Mouse (Mus musculus) splenic B cell, adult 2 months (primary cell): Measurements from ENCODE around the gene Hist3h2a.

ENCODE experiments used
- DNase-seq: peaks from one replicate; pipeline ENCODE4 v3.0.0-alpha.2; 2011; ENCODE audit warnings: low read depth, low spot score
- H3K27me3 ChIP-seq: 2 replicates; pipeline ENCODE4 v1.6.1; 2012; ENCODE audit warnings: mild to moderate bottlenecking, low read length, moderate library complexity, mixed read lengths; ENCODE audit not compliant: control insufficient read depth, poor library complexity, insufficient read depth, severe bottlenecking
- H3K36me3 ChIP-seq: 2 replicates; pipeline ENCODE4 v1.6.1; 2012; ENCODE audit warnings: mild to moderate bottlenecking, low read length, moderate library complexity, mixed read lengths; ENCODE audit not compliant: control insufficient read depth, poor library complexity, insufficient read depth, severe bottlenecking

The Hist3h2a gene

DNA sequence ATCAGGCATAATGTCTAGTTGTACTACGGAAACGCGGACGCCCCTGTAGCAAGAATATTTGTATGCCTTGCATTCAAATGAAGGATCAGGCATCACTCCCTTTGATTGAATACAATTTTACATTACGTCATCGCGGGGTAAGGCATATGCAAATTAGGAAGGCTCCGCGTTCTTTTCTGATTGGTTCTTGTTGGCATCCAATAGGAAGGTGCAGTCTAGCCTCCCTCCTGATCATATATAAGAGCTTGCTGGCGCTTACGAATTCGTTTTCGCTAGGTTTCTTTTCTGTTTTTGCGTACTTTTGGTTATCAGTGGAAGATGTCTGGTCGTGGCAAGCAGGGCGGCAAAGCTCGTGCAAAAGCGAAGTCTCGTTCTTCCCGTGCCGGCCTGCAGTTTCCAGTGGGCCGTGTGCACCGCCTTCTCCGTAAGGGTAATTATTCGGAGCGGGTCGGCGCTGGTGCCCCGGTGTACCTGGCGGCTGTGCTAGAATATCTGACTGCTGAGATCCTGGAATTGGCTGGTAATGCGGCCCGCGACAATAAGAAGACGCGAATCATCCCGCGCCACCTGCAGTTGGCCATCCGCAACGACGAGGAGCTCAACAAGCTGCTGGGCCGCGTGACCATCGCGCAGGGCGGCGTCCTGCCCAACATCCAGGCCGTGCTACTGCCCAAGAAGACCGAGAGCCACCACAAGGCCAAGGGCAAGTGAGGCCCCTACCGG, at the start of gene Hist3h2a, which contains the start of gene Trim17:
Gene Hist3h2a, plus strand, starts transcription at position 266 of the 723 bp plus-strand sequence.
Gene Trim17, plus strand, starts transcription at position 266 of the 723 bp plus-strand sequence.
- DNase-seq = peak; percentile 96
- Histone ChIP-seq H3K36me3 (no peaks in the 10 kb centered on the region; the same call in 1 of the 2 replicates), H3K27me3 (no peaks in the 10 kb centered on the region)

DNA sequence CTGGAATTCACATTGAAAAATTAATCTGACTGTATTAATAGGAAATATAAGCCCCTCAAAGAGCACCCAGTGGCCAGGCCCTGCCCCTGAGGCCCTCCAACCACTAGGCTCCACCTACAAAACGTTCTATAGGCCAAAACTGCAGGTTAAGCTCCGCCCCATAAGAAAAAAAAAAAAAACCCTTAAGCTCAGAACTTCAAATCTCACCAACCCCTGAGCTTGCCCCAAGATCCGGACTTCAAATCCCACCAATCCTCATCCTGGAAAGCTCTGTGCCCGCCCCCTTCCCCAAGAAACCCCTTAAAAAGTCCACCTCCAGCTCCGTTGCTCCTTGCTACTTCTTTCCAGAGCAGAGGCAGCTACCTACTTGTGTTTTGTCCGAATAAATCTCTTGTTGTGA, 49.6 kb upstream of the Hist3h2a start:
- peak; percentile 54 for DNase-seq
- Histone ChIP-seq H3K27me3 (no peaks in the 10 kb centered on the region), H3K36me3 (peaks cover 5% of the 10 kb centered on the region; the same call in 1 of the 2 replicates)

DNA sequence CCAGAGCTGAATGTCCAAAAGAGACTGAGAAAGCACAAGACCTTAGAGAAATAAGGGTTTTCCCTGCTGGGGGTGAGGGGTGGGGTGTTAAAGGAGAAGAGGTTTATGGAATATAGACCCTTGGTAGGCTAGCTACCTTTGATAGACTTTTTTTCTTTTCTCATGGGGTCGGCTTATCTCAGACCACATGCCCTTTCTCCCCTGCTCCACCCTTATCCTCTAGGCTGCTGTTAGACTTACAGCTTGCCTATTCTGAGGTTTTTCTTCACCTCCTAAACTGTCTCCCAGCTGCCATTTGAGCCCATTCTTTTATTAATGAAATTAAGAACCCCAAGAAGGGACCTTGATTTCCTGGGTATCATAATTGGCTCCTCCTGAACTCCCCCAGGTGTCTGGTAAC, 40.7 kb upstream of the Hist3h2a start:
- DNase-seq = no peak
- no peaks in the 10 kb centered on the region for H3K27me3 ChIP-seq
- H3K36me3 ChIP-seq = no peaks in the 10 kb centered on the region

DNA sequence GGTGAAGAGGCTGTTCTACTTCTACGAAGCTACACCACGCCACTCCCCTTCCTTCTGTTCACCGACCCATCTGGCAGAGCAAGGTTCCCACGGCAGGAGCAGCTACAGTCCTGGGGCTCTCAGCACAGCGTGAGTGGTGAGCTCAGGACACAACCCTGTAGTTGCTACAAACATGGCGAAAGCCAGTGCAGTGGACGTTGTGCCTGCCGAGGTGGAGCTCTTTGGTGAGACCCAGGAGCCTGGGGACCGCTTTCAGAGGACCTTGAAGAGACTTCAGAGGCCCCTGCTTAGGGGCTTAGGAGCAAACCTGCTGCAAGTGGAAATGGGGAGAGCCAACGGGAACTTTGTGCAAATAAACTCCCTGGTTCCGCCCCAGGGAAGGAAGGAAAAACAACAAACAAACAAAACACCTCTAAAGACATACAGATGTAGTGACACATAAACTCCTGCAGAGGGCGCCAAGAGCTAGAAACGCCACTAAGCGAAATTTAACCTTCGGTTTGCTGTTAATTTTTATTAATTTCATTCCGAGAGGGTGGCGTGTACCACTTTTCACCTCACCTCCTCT, 39.9 kb upstream of the Hist3h2a start:
- no peaks in the 10 kb centered on the region for H3K27me3 ChIP-seq
- DNase-seq = peak; percentile 65
- H3K36me3 ChIP-seq = no peaks in the 10 kb centered on the region

DNA sequence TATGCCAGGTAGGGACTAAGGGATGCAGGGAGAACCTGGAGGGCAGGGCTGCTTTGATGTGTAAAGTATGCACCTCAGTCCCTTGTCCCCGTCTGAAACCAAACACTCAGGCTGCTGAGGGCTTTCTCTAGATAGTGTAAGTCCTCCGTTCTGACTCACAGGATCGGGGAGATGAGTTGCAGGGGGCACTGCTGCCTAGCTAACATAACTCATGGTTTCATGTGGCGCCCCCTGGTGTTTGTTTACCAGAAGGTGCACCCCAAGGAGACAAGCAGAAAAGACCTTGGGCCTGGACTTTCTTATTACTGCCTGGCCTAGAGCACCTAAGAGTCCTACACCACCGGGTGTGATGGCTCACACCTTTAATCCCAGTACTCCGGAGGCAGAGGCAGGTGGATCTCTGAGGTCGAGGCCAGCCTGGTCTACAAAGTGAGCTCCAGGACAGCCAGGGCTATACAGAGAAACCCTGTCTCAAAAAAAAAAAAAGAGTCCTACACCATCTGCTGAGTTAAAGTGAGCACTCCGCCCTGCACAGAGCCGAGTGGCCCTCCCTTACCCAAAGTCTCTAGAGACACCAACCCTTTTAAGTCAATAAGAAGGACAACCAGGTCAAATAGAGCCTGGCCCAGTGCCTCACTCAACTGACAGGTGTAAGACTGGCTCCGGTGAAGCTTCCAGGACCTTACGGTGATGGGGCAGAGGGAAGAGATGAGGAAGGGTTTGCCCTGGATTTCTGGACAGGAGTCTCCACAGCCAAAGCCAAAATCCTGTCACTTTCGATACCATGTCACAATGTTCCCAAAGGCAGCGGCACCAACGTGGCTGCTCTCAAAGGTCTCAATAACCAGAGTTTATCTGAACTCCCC, 37.4 kb upstream of the Hist3h2a start:
- H3K36me3 ChIP-seq = no peaks in the 10 kb centered on the region
- DNase-seq = peak; percentile 84
- no peaks in the 10 kb centered on the region for H3K27me3 ChIP-seq

DNA sequence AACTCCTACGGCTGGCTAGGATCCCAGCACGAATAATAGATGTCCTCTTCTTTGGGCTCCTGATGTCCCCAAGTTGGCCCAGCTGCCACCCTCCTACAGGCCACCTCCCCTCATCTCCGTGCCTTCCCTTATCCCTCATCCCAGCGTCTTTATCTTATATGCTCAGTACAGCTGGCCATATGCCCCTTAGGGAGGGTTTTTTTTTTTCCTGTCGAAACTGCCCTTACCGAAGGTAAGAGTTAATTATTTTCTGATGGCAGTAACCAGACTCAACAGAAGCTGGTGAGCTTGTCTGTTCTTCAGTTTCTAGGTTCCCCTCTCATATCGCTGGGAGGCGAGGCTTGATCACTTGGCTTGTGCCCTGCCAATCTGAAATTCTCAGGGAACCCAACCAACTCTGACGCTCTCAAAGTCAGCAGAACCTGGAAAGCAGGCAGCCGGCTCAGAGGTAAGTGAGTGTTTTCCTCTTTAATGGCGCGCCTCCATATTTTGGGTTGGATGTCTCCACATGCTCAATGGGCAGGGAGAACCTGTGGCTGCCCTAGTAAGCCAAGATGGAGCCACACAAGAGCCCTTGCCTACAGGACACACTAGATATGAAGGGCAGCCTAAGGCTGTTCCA, 36.6 kb upstream of the Hist3h2a start, which contains the start of gene Btnl10:
Gene Btnl10, plus strand, starts transcription at position 164 of the 622 bp plus-strand sequence.
- no peak for DNase-seq
- Histone ChIP-seq H3K27me3 (no peaks in the 10 kb centered on the region), H3K36me3 (no peaks in the 10 kb centered on the region)

DNA sequence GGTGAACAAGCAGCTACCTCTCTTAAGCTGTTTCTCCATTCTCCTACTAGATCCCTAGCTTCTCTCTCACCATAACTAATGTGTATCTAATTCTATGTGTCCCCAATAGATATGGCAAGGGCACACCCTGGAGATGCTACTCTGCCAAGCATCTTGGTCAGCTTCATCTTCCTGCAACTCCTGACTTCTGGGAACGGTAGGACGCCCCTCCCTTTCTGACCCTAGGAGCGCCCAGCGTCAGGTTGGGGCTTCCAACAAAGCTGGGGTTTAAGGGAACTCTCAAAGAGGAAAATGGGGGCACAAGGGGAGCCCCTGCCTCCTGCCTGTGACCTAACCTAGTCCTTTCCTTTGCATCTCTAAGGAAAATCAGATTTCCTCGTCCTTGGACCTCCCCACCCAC, 35.7 kb upstream of the Hist3h2a start:
- no peaks in the 10 kb centered on the region for H3K36me3 ChIP-seq
- DNase-seq = no peak

DNA sequence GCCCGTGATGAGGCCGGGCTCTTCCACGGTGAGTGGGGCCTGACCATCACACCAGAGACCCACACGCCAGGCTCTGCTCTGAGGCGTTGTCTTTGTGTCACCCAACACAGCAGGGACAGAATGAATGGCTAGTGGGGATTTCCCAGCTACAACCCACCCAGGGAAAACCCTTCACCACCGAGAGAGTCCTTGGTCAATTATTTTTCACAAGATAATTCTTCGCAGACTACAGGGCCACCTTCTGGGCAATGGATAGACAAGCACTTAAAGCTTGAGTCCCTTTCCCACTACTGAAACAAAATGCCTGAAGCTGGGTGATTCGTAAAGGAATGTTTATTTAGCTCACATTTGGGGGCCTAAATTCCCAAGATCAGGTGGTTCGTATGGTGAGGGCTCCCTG, 32.1 kb upstream of the Hist3h2a start:
- no peak for DNase-seq
- no peaks in the 10 kb centered on the region for H3K36me3 ChIP-seq
- H3K27me3 ChIP-seq = no peaks in the 10 kb centered on the region

More for the DNA sequence above, 35.7 kb upstream of the Hist3h2a start:
- no peaks in the 10 kb centered on the region for H3K27me3 ChIP-seq

DNA sequence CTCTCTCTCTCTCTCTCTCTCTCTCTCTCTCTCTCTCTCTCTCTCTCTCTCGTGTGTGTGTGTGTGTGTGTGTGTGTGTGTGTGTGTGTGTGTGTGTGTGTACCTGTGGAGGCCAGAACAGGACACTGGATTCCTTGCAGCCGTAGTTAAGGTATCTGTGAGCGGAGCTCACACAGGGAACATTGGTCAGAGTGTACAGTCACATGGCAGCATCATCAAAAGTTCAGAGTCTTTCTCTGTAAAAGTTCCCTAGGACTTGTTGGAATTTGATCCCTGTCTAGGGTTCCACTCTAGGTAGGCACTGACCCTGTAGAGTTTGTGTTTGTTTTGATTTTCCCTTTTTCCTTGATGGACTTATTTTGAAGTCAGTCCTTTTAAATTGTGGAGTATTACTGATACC, 27.8 kb upstream of the Hist3h2a start:
- Histone ChIP-seq H3K36me3 (no peaks in the 10 kb centered on the region), H3K27me3 (no peaks in the 10 kb centered on the region)
- DNase-seq = no peak

DNA sequence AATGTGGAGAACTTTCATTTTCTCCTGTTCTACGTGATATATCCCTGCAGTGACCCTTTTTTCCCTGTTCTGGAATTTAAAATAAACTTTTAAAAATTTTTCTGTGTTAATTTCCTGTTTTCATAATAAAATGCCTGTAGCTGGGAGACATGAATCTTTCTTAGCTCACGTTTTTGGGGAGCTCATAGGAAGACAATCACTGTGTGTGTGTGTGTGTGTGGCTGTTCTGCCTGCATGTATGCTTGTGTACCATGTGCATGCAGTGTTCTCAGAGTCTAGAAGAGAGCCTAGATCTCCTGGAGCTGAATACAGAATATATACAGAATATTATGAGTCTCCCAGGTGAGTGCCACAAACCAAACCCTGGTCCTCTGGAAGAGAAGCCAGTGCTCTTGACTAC, 27.4 kb upstream of the Hist3h2a start:
- DNase-seq = no peak
- no peaks in the 10 kb centered on the region for H3K27me3 ChIP-seq
- H3K36me3 ChIP-seq = no peaks in the 10 kb centered on the region

DNA sequence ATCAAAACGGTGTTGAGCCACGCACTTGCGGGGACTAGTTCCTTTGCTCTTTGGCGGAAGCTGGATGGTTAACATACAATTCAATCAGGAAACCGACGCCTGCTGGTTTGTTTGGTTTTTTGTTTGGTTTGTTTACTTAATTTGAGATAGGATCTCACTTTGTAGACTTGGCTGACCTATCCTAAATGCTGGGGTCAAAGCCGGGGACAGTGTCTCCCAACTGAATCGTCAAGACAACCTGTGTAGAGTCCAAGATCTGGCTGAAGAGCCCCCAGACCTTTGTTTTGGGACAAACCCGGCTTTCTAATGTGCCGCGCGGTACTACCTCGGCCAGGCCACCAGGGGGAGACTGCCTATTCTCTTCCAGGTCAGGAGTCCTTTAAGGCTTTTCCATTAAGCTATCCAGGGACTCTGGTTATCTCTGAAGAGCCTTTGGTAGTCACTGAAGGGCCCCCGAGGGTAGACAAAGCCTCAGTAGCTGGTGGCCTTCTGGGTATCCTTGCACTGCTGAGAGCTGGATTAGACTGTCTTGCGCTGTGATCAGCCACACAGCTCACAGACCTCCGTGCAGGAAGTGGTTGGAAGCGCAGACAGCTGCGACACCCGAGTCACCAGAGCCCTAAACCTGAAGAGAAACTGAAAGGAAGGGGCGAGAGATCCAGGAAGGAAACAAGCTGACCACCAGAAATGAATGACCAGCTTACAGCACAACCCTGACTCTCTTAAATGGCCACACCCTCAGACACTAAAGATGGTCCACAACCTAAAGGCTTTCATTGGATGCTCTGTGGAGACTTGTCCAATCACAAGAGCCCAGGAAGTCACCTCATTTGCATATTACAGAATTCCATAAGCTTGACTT, 26.5 kb upstream of the Hist3h2a start:
- 0 out of 2 replicates have a peak, but pooled peaks cover 2% of the 10 kb centered on the region for H3K36me3 ChIP-seq
- DNase-seq = peak; percentile 85

DNA sequence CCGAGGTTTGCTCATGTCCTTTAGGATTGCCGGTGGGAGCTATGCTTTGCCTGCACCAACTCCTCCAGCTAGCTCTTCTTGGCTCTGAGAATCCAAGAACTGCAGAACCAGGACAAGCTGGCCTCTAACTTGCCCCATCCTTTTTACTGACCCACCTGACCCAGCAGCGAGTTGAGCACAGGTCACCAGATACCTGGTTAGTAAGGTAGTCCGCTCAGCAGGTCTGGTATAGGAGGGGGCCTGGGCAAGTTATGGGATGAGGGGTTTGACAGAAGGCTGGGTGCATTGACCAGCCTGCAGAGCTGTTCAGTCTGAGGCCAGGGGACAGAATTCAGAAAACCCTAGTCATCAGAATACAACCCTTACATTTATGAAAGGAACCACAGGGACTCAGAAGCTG, 25.4 kb upstream of the Hist3h2a start:
- Histone ChIP-seq H3K27me3 (no peaks in the 10 kb centered on the region), H3K36me3 (peaks cover 3% of the 10 kb centered on the region; the same call in 1 of the 2 replicates)
- no peak for DNase-seq

More for the DNA sequence above, 26.5 kb upstream of the Hist3h2a start:
- H3K27me3 ChIP-seq = no peaks in the 10 kb centered on the region

DNA sequence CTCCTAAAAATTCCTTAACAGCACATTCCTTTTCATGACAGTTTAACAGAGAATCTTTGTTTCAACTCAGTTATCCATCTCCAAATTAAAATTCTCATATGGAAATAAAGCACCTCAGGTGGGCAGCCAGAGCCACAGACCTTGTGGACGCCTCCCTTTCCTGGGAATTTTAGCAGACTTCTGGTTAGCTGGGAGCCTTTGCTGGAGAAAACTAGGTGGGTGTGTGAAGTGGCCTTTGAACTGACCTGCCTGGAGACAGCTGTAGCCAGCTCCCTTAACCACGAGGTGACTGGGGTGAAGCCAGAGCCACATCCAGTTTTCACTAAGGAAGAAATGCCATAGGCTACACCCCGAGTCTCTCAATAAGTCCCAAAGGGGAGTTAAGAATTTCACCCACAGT, 24.8 kb upstream of the Hist3h2a start:
- no peak for DNase-seq
- H3K27me3 ChIP-seq = no peaks in the 10 kb centered on the region
- H3K36me3 ChIP-seq = peaks cover 4% of the 10 kb centered on the region; the same call in 1 of the 2 replicates

DNA sequence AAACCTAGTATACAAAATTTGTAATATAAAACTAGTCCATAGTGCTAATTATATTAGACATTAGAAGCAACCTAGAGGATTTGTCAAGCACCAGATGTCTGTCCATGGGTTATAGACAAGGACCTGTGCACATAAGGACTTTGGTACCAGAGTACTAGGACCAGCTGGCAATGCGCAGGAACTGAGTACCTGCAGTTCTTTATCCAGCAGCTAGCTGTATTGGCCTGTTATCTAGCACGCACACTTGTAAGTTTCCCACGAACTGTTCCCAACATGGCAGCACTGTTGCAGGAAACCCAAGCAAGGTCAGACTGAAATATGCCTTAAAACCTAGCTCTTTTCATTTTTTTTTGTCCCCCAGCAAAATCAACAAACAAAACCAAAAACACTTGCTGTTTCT, 24.2 kb upstream of the Hist3h2a start:
- peaks cover 4% of the 10 kb centered on the region; the same call in 1 of the 2 replicates for H3K36me3 ChIP-seq
- DNase-seq = no peak
- no peaks in the 10 kb centered on the region for H3K27me3 ChIP-seq
